Mouse (Mus musculus): ENCODE measurements around the gene Slc39a11.
A peak's percentile ranks its signal among the peaks of the same experiment; 100 is the strongest.
"Not testable (repeated sequence)": the region's sequence is repeated elsewhere in the genome, so short reads cannot be mapped to it uniquely, and the experiment has no call there.

The Slc39a11 gene

DNA sequence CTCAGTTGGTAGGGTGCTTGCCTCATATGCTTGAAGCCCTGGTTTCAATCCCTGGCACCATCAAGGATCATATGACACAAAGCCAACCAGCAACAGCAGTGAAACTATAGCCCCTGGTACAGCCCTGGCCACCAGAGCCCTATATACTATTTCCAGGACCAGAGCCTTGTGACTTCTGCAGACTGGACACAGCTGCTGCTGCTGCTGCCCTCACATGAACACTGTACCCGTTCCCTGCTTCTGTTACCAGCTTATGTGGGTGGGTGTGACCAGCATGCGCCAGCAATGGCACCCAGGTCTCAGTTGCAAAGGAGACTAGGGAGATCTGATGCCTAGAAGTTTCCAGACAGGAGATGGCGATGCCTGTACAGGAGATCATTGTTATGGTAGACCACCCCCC lies 52.2 kb downstream of the Slc39a11 start:
- no peak for DNase-seq (ENCODE audit: low spot score in 2 of 2)

DNA sequence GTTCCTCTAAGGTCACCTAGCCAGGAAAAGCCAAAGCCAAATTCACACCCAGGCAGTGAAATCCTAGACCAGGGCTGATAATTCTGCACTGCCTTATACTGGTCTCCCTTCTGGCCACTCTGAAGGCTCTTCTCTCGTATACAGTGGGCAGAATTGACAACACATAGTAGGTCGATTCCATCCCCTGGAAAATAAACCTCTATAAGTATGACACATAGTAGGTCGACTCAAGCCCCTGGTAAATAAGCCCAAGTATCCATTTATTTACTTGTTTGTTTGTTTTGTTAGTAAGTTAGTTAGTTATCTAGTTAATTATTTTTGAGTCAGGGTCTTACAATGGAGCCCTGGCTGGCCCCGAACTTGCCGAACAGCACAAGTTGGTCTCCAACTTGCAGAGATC lies 54.7 kb downstream of the Slc39a11 start:
- DNase-seq (ENCODE audit: low spot score in 2 of 2): no peak

DNA sequence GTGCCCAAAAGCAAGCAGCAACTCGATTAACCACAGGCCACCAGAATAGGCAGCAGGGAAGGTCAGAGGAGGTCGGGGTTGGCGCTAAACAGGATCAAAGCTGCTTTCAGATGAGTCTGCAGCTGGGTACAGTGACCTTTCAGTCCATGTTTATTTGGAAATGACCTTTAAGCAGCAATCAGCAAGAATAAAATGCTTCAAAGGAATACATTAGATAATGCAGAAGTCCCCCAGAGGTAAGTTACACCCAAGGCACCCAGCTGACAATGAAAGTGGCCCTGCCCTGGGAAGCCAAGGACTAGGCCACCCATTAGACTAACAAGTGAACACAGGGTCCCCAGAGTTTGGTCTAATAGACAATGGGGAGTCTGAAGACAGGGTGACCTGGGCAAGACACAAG lies 60.9 kb downstream of the Slc39a11 start:
- no peak for DNase-seq (ENCODE audit: low spot score in 2 of 2)

DNA sequence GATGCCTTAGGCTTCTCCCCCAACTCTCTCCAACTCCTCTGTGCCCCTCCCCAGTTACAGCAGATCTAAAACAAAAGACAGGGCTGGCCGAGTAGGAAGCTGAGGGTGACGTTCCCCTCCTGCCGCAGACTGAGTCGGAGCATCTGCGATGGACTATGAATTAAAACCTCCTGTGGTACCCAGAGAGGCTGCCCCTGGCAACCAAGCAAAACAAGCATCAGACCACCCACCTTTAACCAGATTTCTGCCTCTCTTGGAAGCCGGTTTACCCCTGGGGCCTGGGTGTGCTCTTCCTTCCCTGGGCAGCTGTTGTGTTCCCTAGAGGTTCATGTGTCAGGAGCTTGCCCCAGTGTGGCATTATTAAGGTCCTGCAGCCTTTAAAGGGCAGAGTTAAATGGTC lies 63.5 kb downstream of the Slc39a11 start:
- DNase-seq (ENCODE audit: low spot score in 2 of 2): no peak

DNA sequence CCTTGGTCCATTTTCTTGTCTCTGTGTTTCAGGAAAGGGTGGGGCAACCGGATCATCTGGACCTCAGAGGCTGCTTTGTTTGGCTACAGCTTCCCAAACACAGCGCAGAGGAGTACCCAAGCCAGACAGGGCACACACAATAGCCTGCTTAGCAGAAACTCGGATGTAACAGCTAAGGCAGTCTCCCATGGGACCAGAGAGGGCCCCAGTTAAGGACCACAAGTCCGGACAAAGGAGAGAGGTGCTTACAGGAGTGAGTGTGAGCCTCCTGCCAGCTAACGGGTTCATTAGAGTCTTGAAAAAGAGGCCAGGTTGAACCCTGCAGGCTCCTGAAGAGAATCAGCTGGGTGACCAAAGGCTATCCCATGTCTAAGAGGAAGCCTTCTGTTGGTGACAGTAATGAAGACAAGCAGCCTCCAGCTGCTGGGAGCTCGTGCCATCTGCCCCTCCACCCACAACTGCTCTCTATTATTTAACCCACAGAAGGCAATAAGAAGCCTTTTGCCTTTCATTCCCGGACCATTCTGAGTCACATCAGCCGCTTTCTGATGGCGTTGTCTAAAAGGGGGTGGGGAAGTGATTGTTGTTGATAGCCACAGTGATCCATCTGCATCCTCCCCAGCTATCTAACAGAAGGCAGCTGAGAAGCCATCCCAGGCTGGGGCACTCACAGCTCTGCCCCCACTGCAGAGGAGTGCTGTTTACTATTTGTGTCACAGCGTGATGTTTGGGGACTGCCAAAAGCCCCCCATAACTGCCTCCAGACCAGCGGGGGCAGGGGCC lies 65.8 kb downstream of the Slc39a11 start:
- DNase-seq (ENCODE audit: low spot score in 2 of 2): no peak

DNA sequence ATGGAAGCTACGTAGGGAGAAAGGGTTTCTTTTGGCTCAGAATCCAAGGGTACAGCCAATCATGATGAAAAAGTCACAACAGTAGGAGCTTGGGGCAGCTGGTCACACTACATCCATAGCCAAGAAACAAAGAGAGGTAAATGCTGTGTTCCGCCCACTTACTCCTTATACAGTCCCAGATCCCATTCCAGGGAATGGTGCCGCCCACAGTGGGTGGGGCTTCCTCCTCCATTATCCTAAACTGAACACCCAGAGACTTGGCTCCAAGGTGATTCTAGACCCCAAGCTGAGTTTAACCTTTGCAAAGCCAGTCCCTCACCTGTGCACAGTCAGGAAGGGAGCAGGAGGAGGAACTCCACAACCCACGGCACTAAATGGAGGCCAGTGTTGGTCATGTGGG lies 72.7 kb downstream of the Slc39a11 start:
- no peak for DNase-seq (ENCODE audit: low spot score in 2 of 2)

DNA sequence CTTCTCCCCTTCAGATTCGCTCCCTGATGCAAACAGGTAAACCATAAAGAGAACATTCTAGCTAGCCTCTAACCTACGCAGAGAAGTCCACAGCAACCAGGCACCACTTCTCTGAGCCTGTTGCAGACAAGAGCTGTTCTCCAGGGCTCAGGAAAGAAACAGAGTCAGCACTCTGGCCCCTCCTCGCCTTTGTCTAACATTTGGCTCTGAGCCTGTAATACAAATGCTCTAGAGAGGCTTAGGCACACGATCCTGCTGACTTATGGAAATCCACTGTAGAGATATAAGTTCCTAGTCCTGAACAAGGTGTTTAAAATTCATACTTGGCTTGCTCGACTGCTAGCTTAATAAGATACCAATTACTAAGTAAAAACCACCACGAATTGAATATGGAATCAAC lies 77.2 kb downstream of the Slc39a11 start:
- no peak for DNase-seq (ENCODE audit: low spot score in 2 of 2)

DNA sequence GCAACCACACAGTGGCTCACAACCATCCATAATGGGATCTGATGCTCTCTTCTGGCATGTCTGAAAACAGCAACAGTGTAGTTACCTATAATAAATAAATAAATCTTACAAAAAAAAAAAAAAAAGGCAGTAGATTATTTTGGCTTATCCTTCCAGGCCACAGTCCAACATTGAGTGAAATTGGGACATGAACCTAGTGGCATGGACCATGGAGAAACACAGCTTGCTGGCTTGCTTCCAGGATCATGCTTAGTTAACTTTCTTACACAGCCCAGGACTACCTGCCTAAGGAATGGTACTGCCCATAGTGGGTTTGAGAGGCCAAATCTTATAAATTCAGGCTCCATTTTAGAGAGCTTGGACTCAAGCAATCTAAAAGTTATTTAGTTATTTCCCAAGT lies 78.3 kb downstream of the Slc39a11 start:
- DNase-seq (ENCODE audit: low spot score in 2 of 2): no peak

DNA sequence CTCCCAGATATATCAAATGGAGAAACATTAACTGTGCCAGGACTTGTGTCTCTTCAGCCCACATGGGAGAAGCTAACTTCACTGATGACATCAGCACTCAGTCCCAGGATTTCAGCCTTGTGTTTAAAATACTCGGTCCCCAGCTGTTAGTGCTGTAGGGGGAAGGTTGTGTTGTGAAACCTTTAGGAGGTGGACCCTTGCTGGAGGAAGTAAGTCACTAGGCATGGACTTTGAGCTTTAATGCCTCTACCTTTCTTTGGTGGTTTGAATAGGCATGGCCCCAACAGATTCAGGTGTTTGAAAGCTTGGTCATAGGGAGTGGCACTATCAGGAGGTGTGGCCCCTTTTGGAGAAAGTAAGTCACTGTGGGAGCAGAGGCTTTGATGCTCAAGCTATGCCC lies 80.9 kb downstream of the Slc39a11 start:
- DNase-seq (ENCODE audit: low spot score in 2 of 2): no peak

DNA sequence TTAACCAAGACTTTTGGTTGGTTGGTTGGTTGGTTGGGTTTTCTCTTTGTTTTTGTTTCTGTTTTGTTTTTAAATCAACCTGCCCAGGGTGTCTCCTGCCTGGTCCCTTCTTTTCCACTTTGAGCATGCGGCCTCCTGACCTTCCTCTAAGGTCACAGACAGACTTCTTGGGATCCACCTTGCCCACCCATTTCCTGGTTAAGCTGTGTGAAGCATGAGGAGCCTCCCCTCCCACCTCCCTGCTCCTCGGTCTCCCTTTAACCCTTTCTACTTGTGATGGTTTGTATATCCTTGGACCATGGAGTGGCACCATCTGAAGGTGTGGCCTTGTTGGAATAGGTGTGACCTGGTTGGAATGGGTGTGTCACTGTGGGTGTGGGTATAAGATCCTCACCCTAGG lies 82.0 kb downstream of the Slc39a11 start:
- DNase-seq (ENCODE audit: low spot score in 2 of 2): not testable (repeated sequence)

DNA sequence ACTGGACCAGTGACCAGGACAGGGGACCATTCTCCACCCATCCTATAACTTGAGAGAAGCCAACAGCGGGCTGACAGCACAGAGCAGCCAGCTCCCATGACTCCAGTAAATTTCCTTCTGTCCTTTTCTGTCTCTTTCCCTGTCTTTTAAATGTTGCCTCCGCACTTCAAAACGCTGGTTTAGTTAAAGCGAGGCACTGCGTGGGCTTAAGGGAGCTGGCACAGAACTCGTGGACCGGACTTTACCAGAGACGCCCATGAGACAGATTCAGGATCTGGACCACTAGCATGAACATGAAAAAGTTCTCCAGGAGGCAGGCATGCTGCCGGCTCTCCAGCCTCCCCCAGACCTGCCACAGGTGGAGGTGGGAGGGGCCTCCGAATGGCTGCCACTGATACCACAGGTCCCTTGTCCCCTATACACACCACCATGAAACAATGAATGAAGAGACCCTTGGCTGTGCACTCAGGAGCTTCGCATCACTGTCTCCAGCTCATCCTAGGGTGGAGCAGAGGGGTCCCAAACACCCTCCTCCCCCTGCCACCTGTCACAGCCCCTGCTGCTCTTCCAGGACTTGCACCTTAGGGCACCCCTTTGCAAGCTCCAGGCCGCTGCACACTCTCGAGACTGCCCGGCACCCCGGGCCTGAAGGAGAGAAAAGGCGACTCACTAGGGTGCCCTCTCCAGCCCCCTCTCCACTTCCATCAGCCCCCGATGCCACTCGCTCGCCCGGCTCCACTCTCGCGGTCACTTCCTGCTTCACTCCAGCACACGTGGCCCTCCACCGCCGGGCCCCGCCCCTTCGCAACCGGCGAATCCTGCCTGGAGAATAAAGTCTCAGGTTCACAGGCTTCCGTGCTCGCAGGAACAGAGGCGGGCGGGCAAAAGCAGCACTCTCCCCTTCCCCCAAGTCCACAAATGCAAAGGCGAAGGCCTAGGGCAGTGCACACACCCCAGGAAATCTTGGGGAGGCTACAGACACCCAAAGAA lies 84.6 kb downstream of the Slc39a11 start:
- DNase-seq (ENCODE audit: low spot score in 2 of 2): peak; percentile 69 to 74

DNA sequence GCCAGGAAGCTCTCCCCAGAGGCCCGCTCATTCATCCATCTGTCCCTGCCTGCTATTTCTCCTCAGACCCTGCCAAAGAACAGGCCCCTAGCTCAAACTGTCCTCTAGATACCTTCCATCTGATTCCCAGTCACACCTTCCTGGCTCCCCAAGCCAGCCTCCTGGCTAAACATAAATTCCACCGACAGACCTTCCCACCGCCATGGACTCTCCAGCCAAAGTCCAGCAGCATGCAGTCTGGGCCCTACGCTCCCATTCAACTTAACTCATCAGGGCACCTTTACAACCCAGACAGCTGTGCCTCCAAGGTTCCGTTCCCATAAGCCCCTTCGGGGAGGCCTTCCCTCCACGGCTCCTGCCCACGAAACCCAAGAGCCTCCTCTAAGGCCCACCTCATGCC lies 87.6 kb downstream of the Slc39a11 start:
- DNase-seq (ENCODE audit: low spot score in 2 of 2): no peak

DNA sequence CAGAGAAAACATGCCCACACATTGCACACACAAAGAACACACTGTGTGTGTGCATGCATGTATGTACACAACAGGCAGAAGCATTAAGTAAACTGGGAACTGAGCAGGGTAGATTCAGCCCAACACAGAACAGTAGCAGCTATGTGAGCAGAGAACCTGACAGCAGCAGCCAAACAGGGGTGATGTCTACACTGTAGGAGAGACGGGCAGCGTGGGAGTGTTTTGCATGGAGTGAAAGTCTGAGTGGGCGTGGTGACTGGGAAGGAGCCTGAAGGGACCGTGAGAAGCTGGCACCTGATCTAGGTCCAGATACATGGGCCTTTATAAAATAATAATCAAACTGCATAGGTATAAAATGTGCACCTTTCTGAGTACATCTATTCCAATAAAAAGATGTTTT lies 89.7 kb downstream of the Slc39a11 start:
- no peak for DNase-seq (ENCODE audit: low spot score in 2 of 2)

DNA sequence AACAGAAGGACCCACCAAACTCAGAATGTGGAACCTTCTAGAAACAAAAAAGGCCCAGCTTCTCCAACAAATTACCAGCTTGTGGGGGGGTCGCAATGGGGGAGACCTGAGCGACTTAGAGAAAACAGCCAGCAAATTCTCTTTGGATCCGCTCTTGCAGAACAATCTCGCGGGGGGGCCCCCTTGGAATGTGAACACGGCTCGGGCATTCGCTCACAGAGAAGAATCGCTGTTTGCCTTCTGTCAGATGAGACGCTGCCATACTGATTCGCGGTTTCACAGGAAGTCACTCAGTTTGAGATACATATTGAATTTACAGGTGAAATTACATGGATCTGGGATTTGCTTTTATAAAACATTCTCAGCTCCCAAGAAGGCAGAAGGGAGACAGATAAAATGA lies 91.4 kb downstream of the Slc39a11 start:
- no peak for DNase-seq (ENCODE audit: low spot score in 2 of 2)

DNA sequence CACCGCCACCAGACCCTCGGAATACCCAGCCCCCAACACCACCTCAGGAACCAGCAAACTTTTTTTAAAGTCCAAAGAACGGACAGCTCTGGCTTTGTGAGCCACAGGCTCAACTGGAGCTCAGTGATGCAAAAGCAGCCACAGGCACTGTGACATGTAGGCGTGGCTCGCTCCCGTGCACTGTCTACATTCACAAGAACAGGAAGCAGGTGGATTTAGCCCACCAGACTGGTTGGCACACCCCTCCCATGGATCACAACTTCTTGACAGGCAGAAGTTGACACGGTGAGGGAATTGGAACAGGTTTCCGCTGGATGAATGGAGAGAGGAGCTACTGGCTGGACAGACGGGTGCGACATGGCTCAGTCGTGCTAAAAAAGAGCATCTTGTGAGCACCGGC lies 93.7 kb downstream of the Slc39a11 start:
- no peak for DNase-seq (ENCODE audit: low spot score in 2 of 2)

DNA sequence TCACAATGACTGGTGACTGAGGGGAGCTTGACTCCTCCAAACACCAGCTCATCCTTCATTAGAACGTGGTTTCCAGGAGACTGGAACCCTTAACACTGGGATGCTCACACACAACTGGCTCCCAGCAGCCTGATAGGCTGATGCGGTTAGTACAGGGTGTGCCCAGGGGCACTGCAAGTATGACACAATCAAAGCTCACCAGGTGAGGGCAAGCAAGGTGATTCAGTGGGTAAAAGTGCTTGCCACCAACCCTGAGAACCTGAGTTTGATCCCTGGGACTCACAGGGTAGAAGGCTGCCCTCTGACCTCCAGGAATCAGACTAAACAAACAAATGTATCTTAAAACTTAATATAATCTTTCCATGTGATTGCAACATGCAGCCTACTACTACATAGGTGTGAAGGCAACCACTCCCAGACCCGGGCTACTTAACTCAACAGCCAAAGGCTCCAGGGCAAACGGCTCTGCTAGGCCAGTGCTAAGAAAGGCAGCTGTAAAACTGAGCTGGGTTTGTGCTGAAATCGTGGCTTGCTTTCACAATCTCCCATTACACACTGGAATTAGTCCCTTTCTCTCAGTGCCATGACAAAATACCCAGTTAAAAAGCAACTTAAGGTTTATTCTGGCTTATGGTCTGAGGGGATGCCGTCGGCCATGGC lies 95.0 kb downstream of the Slc39a11 start:
- no peak for DNase-seq (ENCODE audit: low spot score in 2 of 2)

DNA sequence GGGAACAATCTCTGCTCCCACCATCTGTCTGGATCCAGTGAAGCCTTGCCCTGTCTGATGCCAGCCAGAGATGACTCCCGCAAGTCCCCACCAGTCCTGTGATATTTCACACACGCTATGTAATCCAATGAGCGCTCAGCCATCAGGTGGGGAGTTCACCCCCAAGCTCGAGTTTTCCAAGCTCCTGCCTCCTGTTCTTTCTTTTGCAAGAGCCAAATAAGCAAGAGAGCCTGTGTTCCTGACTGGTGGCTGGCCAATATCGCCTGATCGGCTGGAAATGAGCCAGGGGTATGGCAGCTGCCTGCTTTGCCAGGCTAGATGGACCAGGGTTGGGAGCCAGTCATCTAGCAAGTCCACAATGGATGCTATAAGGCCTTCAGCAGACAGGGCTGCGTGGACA lies 95.7 kb downstream of the Slc39a11 start:
- DNase-seq (ENCODE audit: low spot score in 2 of 2): no peak

DNA sequence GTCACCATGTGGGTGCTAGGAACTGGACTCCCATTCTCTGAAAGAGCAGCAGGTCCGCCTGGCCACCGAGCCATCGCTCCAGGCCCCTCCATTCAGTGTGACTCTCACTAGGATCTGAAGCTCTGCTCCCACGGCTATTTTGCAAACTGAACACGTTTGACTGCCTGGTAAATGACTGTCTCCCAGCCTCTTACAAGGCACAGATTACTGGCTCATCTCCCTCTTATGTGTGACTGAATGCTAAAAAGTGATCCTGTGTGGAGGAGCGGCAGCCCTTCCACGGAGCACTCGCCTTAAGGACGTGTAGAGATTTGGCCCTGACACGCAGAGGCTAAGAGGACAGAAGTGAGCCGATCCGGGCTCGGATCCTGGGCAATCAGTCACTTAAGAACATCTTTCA lies 96.3 kb downstream of the Slc39a11 start:
- no peak for DNase-seq (ENCODE audit: low spot score in 2 of 2)

DNA sequence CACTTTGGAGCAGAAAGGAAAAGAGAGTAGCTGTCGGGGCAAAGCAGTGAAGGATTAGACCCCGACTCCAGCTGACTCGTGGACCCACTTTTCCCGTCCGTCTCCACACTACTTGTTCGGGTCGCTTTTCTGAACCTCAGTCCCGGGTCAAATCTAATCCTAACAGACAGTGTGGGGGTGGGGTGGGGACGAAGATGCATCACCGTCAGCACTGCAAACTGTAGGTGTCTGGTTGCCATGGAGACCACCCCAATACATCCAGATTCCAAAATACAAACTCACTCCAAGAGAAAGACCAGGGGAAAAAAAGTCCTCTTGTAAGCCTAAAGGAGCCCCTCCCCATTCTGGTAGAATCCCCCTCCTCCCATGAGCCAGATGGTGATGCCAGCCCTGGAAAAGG lies 97.3 kb downstream of the Slc39a11 start:
- no peak for DNase-seq (ENCODE audit: low spot score in 2 of 2)

DNA sequence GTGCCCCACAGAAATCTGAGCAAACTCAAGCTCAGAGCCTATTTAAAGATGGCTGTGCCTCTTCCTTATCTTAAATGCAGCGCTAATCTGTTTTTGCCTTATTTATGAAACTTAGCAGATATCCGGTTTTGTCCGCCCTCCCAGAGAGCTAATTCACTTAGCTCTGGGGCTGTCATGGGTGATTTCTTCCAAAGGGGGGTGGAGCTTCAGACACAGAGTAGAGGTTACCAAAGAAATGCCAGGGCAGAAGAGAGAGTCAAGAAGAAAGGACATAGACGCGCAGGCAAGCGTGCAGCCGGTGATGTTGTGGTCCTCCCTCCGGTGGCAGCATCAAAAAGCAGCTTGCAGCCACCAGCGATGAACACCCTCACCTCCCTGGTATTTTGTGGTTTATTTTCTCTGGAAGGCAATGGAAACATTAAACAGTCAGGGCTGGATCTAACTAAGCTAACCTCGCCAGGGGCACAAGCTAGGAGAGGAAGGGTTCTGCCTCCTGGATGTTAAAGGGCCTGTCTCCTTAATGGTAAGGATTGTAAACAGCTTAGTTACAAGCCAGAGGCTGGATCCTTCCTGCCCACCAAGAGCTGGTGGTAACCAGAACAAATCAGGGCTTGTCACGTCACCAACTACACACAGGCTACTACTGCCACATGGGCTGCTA lies 103.5 kb downstream of the Slc39a11 start:
- DNase-seq (ENCODE audit: low spot score in 2 of 2): no peak

DNA sequence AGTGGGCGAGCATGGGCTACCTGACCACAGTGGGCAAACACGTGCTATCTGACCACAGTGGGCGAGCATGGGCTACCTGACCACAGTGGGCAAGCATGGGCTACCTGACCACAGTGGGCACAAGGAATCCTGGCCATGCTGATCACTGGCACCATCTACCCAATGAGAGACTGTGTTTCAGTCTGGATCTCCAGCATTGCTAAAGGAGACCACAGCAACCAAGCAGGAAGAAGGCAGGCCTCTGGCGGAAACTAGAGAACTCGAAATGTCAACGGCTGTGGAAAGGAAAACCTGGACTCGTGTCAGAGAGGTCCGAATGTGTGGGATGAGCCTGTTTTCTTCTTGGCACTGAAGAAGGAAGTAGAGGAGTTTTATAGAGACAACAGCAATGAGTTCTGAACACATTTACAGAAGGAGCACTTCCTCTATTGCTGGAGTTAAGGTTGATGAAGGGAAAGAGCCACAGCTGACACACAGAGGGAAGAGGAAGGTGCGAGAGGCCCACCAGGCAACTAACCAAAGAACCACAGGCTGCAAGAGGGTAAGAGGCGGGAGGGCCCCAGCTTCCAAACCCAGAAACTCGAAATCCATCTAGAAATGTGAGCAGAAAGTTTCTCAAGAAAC lies 105.8 kb downstream of the Slc39a11 start:
- no peak for DNase-seq (ENCODE audit: low spot score in 2 of 2)
